Mouse (Mus musculus) spleen, adult 2 months (tissue): Measurements from ENCODE around the gene Ctnnd2.

Source experiments
- CTCF ChIP-seq: fragments of 200-500 bp; IDR thresholded peaks from 2 replicates; pipeline ENCODE4 v1.5.1; 2011; ENCODE audit warnings: mild to moderate bottlenecking, inconsistent platforms; ENCODE audit not compliant: insufficient read depth, insufficient read length, insufficient replicate concordance; ENCODE audit errors: extremely low read depth
- POLR2A ChIP-seq: fragments of 200-500 bp; IDR thresholded peaks from 2 replicates; pipeline ENCODE4 v1.6.1; 2011; ENCODE audit warnings: low read depth, low read length, inconsistent platforms

GRCm38 (mm10) chr15:30913360-30913759 lies 741.0 kb downstream of the Ctnnd2 start:
- no peak for TF ChIP-seq CTCF
- no peak for TF ChIP-seq POLR2A
